Mouse (Mus musculus): Measurements from ENCODE around the gene Gm21974.

GRCm38 (mm10) chr7:127874812-127875626 is 20.2 kb downstream of the Gm21974 start:
- TF ChIP-seq CTCF (IDR thresholded peaks at IDR 0.05; ENCODE audit: low read depth, low read length) (no peak), POLR2AphosphoS5 (IDR thresholded peaks at IDR 0.05; ENCODE audit: insufficient replicate concordance, low read depth, low read length) (no peak), TAL1 (conservative IDR thresholded peaks at IDR 0.05; ENCODE audit: low read depth, low read length) (no peak)
